Mouse (Mus musculus): Measurements from ENCODE around the gene 1700029F12Rik. TPM values are rescaled to one million over a fixed set of nuclear protein-coding genes. Genes with fewer than 3 reads are reported as not detected.

1700029F12Rik gene
- total and polyA plus RNA-seq, 3 experiments: not detected

GRCm38 (mm10) chr13:97014366-97014765 lies 19.8 kb downstream of the 1700029F12Rik start:
- Histone ChIP-seq H3K27me3 (ENCODE audit: insufficient read depth, low read length) (no peaks in the 10 kb centered on the region), H3K4me1 (ENCODE audit: insufficient read depth, low read depth, low read length) (no peaks in the 10 kb centered on the region), H3K9me3 (replicated peaks) (no peaks in the 10 kb centered on the region), H3K4me3 (ENCODE audit: low read depth, low read length) (no peak overlapping the region), H3K36me3 (replicated peaks) (no peaks in the 10 kb centered on the region)
- TF ChIP-seq CTCF (IDR thresholded peaks at IDR 0.05; ENCODE audit: low read depth, low read length) (no peak), GATA1 (IDR thresholded peaks at IDR 0.05; ENCODE audit: borderline replicate concordance, low read length) (no peak), GATA2 (IDR thresholded peaks at IDR 0.05; ENCODE audit: borderline replicate concordance, low read depth, low read length) (no peak), TAL1 (conservative IDR thresholded peaks at IDR 0.05; ENCODE audit: low read depth, low read length) (no peak), POLR2AphosphoS5 (IDR thresholded peaks at IDR 0.05; ENCODE audit: insufficient replicate concordance, low read depth, low read length) (no peak)
- ATAC-seq (ENCODE audit: extremely low read depth, insufficient number of reproducible peaks, low FRiP score, poor library complexity, severe bottlenecking) (no peak), DNase-seq (ENCODE audit: low spot score) (no peak)

GRCm38 (mm10) chr13:97008266-97009153 lies 25.7 kb downstream of the 1700029F12Rik start:
- DNase-seq (ENCODE audit: low spot score) (peak; percentile 16), ATAC-seq (ENCODE audit: extremely low read depth, insufficient number of reproducible peaks, low FRiP score, poor library complexity, severe bottlenecking) (peak; percentile 28; the same call in 1 of the 2 replicates)
- TF ChIP-seq POLR2AphosphoS5 (IDR thresholded peaks at IDR 0.05; ENCODE audit: insufficient replicate concordance, low read depth, low read length) (no peak), CTCF (IDR thresholded peaks at IDR 0.05; ENCODE audit: low read depth, low read length) (no peak), TAL1 (conservative IDR thresholded peaks at IDR 0.05; ENCODE audit: low read depth, low read length) (no peak), GATA1 (IDR thresholded peaks at IDR 0.05; ENCODE audit: borderline replicate concordance, low read length) (no peak), GATA2 (IDR thresholded peaks at IDR 0.05; ENCODE audit: borderline replicate concordance, low read depth, low read length) (no peak)
- Histone ChIP-seq H3K4me1 (ENCODE audit: insufficient read depth, low read depth, low read length) (peaks cover 8% of the 10 kb centered on the region), H3K36me3 (replicated peaks) (no peaks in the 10 kb centered on the region), H3K9me3 (replicated peaks) (no peaks in the 10 kb centered on the region), H3K27me3 (ENCODE audit: insufficient read depth, low read length) (peaks cover 6% of the 10 kb centered on the region), H3K4me3 (ENCODE audit: low read depth, low read length) (peak overlapping the region; percentile 41; the same call in 1 of the 2 replicates)

GRCm38 (mm10) chr13:97007501-97008265 lies 26.5 kb downstream of the 1700029F12Rik start:
- DNase-seq (ENCODE audit: low spot score) (no peak), ATAC-seq (ENCODE audit: extremely low read depth, insufficient number of reproducible peaks, low FRiP score, poor library complexity, severe bottlenecking) (peak; percentile 34; the same call in 1 of the 2 replicates)
- peaks cover 6% of the 10 kb centered on the region for H3K27me3 ChIP-seq (ENCODE audit: insufficient read depth, low read length)
- H3K36me3 ChIP-seq (replicated peaks): no peaks in the 10 kb centered on the region
- no peaks in the 10 kb centered on the region for H3K9me3 ChIP-seq (replicated peaks)
- H3K4me3 ChIP-seq (ENCODE audit: low read depth, low read length): no peak overlapping the region
- TF ChIP-seq TAL1 (conservative IDR thresholded peaks at IDR 0.05; ENCODE audit: low read depth, low read length) (no peak), GATA2 (IDR thresholded peaks at IDR 0.05; ENCODE audit: borderline replicate concordance, low read depth, low read length) (no peak), POLR2AphosphoS5 (IDR thresholded peaks at IDR 0.05; ENCODE audit: insufficient replicate concordance, low read depth, low read length) (no peak), GATA1 (IDR thresholded peaks at IDR 0.05; ENCODE audit: borderline replicate concordance, low read length) (no peak), CTCF (IDR thresholded peaks at IDR 0.05; ENCODE audit: low read depth, low read length) (no peak)
- H3K4me1 ChIP-seq (ENCODE audit: insufficient read depth, low read depth, low read length): peaks cover 8% of the 10 kb centered on the region

- DNase-seq (ENCODE audit: low spot score) (no peak), ATAC-seq (ENCODE audit: extremely low read depth, insufficient number of reproducible peaks, low FRiP score, poor library complexity, severe bottlenecking) (no peak)
- Histone ChIP-seq H3K27me3 (ENCODE audit: insufficient read depth, low read length) (peaks cover 6% of the 10 kb centered on the region), H3K4me3 (ENCODE audit: low read depth, low read length) (no peak overlapping the region), H3K36me3 (replicated peaks) (no peaks in the 10 kb centered on the region), H3K9me3 (replicated peaks) (no peaks in the 10 kb centered on the region), H3K4me1 (ENCODE audit: insufficient read depth, low read depth, low read length) (peaks cover 8% of the 10 kb centered on the region)
- TF ChIP-seq GATA2 (IDR thresholded peaks at IDR 0.05; ENCODE audit: borderline replicate concordance, low read depth, low read length) (no peak), TAL1 (conservative IDR thresholded peaks at IDR 0.05; ENCODE audit: low read depth, low read length) (no peak), CTCF (IDR thresholded peaks at IDR 0.05; ENCODE audit: low read depth, low read length) (no peak), POLR2AphosphoS5 (IDR thresholded peaks at IDR 0.05; ENCODE audit: insufficient replicate concordance, low read depth, low read length) (no peak), GATA1 (IDR thresholded peaks at IDR 0.05; ENCODE audit: borderline replicate concordance, low read length) (no peak)
These were observed 27.4 kb downstream of the 1700029F12Rik start for GRCm38 (mm10) chr13:97006784-97007183.

- no peak for DNase-seq (ENCODE audit: low spot score)
- Histone ChIP-seq H3K27me3 (ENCODE audit: insufficient read depth, low read length) (peaks cover 4% of the 10 kb centered on the region; the same call in 1 of the 2 replicates), H3K9me3 (replicated peaks) (no peaks in the 10 kb centered on the region), H3K36me3 (replicated peaks) (no peaks in the 10 kb centered on the region), H3K4me3 (ENCODE audit: low read depth, low read length) (no peak overlapping the region), H3K4me1 (ENCODE audit: insufficient read depth, low read depth, low read length) (no peaks in the 10 kb centered on the region)
- TF ChIP-seq GATA1 (IDR thresholded peaks at IDR 0.05; ENCODE audit: borderline replicate concordance, low read length) (no peak), GATA2 (IDR thresholded peaks at IDR 0.05; ENCODE audit: borderline replicate concordance, low read depth, low read length) (no peak), TAL1 (conservative IDR thresholded peaks at IDR 0.05; ENCODE audit: low read depth, low read length) (no peak), POLR2AphosphoS5 (IDR thresholded peaks at IDR 0.05; ENCODE audit: insufficient replicate concordance, low read depth, low read length) (no peak), CTCF (IDR thresholded peaks at IDR 0.05; ENCODE audit: low read depth, low read length) (no peak)
- ATAC-seq (ENCODE audit: extremely low read depth, insufficient number of reproducible peaks, low FRiP score, poor library complexity, severe bottlenecking): no peak
These were observed 37.1 kb downstream of the 1700029F12Rik start for GRCm38 (mm10) chr13:96997080-96997479.
